In genomic region chr16:3744186-3744700, GRCm38 (mm10) we compare ENCODE assay signal across 8 mouse cellular contexts. TPM values are rescaled to one million over a fixed set of nuclear protein-coding genes. Genes with fewer than 3 reads are reported as not detected.
DNase-seq lines count a peak whose midpoint lies in the region; ATAC-seq lines count a peak whose summit lies in the region.

No protein-coding gene starts in this region.

- peaks cover 29% of the 10 kb centered on the region for H3K36me3 ChIP-seq in hindbrain, embryonic 14.5 days (replicated peaks; ENCODE audit: control insufficient read depth, insufficient read depth)
- peaks cover 40% of the 10 kb centered on the region for H3K36me3 ChIP-seq in megakaryocyte, embryonic 14.5 days (replicated peaks; ENCODE audit: low read length)

- H3K4me2 ChIP-seq in hindbrain, embryonic 14.5 days (replicated peaks), result peak overlapping the region; percentile 73

- WGBS in hindbrain, embryonic 14.5 days, result under 1% methylated on average over 32 of the region's 32 CpGs

- no peaks in the 10 kb centered on the region for H3K27me3 ChIP-seq in hindbrain, embryonic 14.5 days (ENCODE audit: control insufficient read depth, insufficient read depth, low read length)
- H3K27me3 ChIP-seq in megakaryocyte, embryonic 14.5 days (replicated peaks), result peaks cover 1% of the 10 kb centered on the region

- H3K9ac ChIP-seq in hindbrain, embryonic 14.5 days, result peak overlapping the region; percentile 80

- peak overlapping the region; percentile 90 for H3K27ac ChIP-seq in hindbrain, embryonic 14.5 days

- peaks cover 14% of the 10 kb centered on the region for H3K9me3 ChIP-seq in hindbrain, embryonic 14.5 days (ENCODE audit: control insufficient read depth, low read length)
- peaks cover 14% of the 10 kb centered on the region for H3K9me3 ChIP-seq in megakaryocyte, embryonic 14.5 days

- peaks cover 26% of the 10 kb centered on the region for H3K4me1 ChIP-seq in hindbrain, embryonic 14.5 days (replicated peaks; ENCODE audit: control insufficient read depth, insufficient read depth, low read length)
- peaks cover 30% of the 10 kb centered on the region for H3K4me1 ChIP-seq in megakaryocyte, embryonic 14.5 days

- peak; percentile 61; the same call in 1 of the 2 replicates for ATAC-seq in hindbrain, embryonic 14.5 days (ENCODE audit: low FRiP score)

- DNase-seq in adrenal gland, postnatal 25 days, result peak; percentile 29
- no peak for DNase-seq in adrenal gland, adult (ENCODE audit: inconsistent age in 2 of 2, low spot score in 1 of 2)
- DNase-seq in thymus, postnatal 10 days (ENCODE audit: low spot score in 2 of 2), result peak; percentile 47 to 57
- DNase-seq in thymus, postnatal 25 days, result no peak
- DNase-seq in hindbrain, embryonic 14.5 days (ENCODE audit: low spot score), result no peak
- no peak for DNase-seq in natural killer cell, adult 2 months (ENCODE audit: low spot score in 2 of 2)
- DNase-seq in layer of hippocampus, adult 9-10 months (ENCODE audit: low spot score), result no peak

- peak overlapping the region; percentile 82 for H3K4me3 ChIP-seq in hindbrain, embryonic 14.5 days (replicated peaks; ENCODE audit: low read length)
- peak overlapping the region; percentile 97 for H3K4me3 ChIP-seq in megakaryocyte, embryonic 14.5 days (replicated peaks)

RNA-seq across cellular contexts. Expression of gene Zfp263, which starts 0.3 kb away (rescaled TPM):
- total RNA-seq in adrenal gland, postnatal 25 days (2021), result 21.4 and 26.1 TPM in 2 replicates
- 27.9 and 30.8 TPM in 2 replicates for polyA plus RNA-seq in hindbrain, embryonic 14.5 days (2014; fragmentation: Nextera tagmentation; extraction: Ambion mirVana)
- 2.8 and 8.0 TPM in 2 replicates for polyA plus RNA-seq in megakaryocyte, embryonic 14.5 days (2012; ENCODE audit: insufficient read depth, low replicate concordance)

RNA-seq across cellular contexts. Expression of gene Mefv, which starts 26.3 kb away (rescaled TPM):
- not detected in 2 replicates for total RNA-seq in adrenal gland, postnatal 25 days (2021)
- polyA plus RNA-seq in hindbrain, embryonic 14.5 days (2014; fragmentation: Nextera tagmentation; extraction: Ambion mirVana), result not detected in 2 replicates
- 0.38 TPM in 1 of 2 replicates, not detected in the other for polyA plus RNA-seq in megakaryocyte, embryonic 14.5 days (2012; ENCODE audit: insufficient read depth, low replicate concordance)

Comparison
In these comparisons a context has a peak if more than half of its experiments do, and no peak if none do; other contexts are left out.
1. DNase-seq: peak in adrenal gland, postnatal 25 days (single experiment) and thymus, postnatal 10 days (2 of 2); none in adrenal gland, adult (0 of 2), thymus, postnatal 25 days (single experiment), hindbrain, embryonic 14.5 days (single experiment), natural killer cell, adult 2 months (0 of 2) and layer of hippocampus, adult 9-10 months (single experiment).